Mouse (Mus musculus): ENCODE measurements around the gene Pate4.
"Not testable (repeated sequence)": the region's sequence is repeated elsewhere in the genome, so short reads cannot be mapped to it uniquely, and the experiment has no call there.

Gene Pate4

GRCm38 (mm10) chr9:35611841-35612240 is at the start of gene Pate4:
Pate4 (minus strand) TSS chr9:35611941.
- DNase-seq: no peak

DNA sequence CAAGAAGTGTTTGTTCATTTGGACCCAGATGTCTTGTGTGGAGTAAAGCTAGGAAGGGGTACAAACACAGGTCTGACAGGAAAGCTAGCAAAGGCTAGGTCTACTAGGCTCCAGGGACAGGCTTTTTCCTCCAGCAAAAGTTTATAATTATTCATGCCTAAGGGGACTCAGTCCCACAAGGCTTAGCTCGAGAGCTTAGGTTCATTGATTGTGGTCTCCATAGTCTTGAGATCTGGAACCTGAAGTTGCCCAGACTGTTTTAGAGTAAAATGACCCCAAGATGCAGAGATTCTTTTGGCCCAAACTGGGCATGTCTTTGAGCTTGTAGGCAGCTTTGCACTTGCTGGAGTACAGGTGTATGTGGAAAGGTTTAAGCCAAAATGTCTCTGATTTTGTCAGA is 36.4 kb upstream of the Pate4 start, which contains the start of gene Pate3:
TSS of gene Pate3 (minus strand) at position 101 of the 400 bp plus-strand sequence.
- DNase-seq: no peak

- DNase-seq: peak; percentile 89
Observed at GRCm38 (mm10) chr9:35632981-35633380, 21.2 kb upstream of the Pate4 start.

DNA sequence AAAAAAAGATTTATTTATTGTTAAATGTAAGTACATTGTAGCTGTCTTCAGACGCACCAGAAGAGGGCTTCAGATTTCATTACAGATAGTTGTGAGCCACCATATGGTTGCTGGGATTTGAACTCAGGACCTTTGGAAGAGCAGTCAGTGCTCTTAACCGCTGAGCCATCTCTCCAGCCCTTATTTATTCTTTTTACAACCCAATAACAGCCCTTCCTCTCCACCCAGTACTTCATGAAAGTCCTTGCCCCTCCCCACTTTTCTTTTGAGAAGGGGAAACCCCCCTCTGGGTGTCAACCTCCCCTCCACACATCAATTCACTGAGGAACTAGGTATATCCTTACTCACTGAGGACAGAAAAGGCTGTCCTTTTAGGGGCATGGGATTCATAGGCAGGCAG is 5.0 kb upstream of the Pate4 start:
- not testable (repeated sequence) for DNase-seq

- no peak for DNase-seq
Observed at GRCm38 (mm10) chr9:35614005-35614404, 2.3 kb upstream of the Pate4 start.

DNA sequence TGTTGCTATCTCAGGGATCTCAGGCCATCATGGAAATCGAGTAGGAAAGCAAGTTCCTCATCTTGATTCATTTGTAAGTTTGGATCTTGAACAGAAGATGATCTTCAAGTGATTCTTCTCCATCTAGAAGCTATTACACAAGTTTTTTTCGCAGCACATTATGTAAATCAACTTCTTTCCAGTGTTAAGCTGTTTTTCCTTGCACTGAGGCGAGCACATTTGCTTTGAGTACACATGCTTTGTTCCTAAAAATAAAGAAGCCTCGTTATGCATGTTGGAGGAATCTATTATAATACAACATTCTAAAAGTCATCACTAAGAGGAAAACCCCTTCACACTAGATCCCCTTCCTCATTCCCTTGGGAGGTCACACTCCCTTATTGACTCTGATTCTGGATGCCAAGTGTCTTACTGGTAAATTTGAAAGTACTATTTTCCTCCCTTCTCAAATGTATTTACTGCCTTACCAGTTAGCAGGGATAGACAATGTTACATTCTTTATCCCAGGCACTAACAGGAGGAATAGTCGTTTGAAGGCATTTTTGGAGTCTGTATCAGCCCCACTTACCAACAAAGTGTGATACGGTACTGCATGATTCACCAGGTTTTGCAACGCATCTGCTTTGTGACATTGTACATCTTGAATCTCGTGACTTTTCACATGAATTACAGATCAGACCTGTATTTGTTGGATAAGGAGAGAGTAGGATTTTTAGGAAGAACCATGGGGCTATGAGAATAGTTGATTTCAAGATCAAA is 3.9 kb downstream of the Pate4 start:
- DNase-seq: no peak

DNA sequence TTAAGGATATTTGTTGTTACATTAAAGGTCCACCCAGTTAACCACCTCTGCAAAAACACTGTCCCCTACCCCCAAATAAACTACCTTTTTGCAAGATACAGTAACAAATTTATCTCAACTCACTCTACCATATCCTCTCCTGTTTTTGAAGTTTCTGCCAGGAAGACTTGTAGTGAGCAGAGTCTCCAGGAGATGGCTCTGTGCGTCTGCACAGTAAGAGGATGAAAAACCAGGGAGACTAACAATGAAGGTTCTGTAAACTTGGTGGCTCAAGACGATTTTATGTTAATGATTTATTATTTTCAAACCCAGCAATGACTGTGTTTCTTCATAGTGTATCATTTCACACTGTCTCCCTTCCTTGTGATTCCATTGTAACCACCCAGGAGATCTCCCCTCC is 18.8 kb downstream of the Pate4 start:
- no peak for DNase-seq

DNA sequence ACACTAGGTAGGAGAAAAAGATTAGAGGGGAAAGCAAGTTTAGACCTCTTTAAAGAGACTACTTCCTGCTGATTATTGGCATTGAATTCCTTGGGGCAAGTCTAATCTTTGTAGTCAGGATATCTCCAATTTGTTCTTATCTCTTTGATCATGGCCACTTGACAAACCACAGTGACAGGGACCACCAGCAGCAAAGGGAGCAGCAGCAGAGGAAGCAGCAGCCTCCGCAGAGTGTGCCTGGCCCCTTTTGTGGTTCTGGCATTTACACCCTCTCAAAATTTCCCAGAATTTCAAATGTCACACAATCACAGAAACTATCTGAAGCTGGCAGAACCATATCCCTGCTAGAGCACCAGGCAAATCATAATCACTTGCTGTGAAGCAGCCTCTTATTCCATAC is 24.1 kb downstream of the Pate4 start:
- DNase-seq: no peak

- no peak for DNase-seq
Observed at GRCm38 (mm10) chr9:35574416-35574815, 37.3 kb downstream of the Pate4 start.

GRCm38 (mm10) chr9:35570663-35571062 is 41.1 kb downstream of the Pate4 start:
- no peak for DNase-seq

DNA sequence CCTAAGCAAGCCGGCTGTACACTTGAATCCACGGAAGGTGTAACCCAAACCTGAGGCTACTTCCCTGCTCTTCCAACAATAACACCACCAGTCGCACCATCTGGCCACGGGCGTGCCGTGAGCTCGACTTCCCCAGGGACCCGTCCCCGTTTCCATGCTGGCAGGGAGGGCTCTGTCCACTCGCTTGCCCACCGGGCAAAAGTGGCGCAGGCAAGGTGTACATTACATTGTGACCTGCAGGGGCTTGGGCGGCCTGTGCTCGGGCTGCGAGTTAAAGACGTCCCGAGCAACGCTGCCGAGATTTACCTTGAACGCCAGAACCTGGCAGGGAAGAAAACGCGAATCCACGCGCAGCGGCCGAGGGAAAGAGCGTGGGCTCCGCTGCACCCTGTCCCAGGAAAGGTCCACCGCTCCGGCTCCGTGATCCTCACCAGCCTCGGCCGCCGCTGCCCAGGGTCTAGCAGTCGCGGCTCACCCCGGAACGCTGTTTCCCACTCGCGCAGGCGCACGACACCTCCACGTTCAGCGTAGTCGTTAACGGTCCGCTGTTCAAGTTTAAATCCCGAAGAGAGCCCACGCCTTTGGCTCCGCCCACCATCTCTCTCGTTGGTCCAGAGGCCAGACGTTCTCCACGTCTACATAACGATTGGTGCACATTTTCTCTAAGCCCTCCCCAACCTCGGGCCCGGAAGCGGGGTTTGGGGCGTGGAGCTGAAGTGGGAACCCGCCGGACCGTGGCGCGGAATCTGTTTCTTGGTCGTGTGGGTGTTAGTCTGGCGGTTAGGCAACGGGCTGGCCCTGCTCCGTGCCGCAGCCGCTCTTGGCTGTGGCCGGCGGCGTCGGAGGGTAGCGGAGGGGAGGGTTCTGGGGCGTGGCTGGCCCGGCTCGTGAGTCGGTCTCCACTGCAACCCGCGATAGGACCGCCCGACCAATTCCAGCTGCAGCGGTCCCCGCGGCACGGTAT is 41.9 kb downstream of the Pate4 start, which contains the start of the genes Pate2 and Hyls1:
TSS of gene Pate2 (plus strand) at position 714 of the 964 bp plus-strand sequence.
TSS of gene Hyls1 (minus strand) at position 828 of the 964 bp plus-strand sequence.
- DNase-seq: peak; percentile 100

DNA sequence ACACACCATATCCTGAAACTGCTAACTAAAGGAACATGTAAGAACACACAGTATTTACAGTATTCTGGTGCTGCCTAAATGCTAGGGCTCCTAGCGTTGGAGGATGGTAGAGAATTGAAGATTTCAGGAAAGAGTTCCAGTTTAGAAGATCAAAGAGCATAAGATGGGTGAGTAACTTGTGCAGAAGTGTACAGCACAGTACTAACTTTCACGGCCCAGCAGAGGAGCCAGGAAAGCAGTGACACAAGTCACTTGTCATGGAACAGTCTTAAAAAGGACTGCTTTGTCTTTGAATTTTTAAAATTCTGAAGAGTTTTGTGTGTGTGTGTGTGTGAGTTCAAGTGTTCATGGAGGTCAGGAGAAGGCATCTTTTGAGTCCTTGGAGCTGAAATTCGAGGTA is 43.7 kb downstream of the Pate4 start:
- DNase-seq: peak; percentile 57

DNA sequence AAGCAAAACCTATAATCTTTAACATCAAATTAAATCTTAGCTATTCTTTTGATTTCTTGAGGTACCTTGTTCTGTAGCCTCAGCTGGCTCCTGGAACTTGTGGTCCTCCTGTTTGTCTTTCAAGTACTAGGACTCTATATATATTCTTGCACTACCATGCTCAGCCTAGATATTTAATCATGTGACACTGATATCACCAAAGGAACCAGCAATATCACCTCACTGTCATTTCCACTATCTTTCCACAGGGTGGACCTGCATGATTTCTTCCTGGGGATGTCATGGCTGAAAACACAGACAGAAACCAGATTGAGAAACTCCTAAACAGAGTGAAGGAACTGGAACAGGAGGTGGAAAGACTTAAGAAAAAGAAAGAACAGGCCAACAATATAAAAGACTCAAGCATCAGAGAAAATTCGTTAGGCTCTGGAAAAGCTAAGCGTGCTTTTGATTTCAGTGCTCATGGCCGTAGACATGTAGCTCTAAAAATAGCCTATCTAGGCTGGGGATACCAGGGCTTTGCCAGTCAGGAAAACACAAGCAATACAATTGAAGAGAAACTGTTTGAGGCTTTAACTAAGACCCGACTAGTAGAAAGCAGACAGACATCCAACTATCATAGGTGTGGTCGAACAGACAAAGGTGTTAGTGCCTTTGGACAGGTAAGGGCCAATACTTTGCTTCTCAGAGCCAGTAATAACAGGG is 47.1 kb downstream of the Pate4 start:
- DNase-seq: peak; percentile 52

DNA sequence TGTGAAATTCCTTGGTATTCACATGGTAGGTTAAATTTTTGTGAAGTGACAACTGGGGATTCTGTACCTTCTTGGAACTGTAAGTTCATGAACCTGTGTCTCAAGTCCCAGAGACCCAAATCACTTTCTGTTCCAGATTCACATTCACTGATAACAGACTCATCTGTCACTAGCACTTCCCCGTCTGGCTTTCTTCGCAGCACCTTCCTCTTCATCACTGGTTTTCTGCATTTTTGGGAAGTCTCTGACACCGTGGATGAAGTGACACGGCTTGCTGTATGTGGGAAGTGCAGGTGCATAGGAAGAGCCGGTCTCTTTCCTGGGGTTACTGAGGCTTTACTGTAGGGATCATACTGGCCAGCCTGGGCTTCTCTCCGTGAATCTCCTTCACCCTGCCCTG is 50.2 kb downstream of the Pate4 start:
- peak; percentile 71 for DNase-seq

DNA sequence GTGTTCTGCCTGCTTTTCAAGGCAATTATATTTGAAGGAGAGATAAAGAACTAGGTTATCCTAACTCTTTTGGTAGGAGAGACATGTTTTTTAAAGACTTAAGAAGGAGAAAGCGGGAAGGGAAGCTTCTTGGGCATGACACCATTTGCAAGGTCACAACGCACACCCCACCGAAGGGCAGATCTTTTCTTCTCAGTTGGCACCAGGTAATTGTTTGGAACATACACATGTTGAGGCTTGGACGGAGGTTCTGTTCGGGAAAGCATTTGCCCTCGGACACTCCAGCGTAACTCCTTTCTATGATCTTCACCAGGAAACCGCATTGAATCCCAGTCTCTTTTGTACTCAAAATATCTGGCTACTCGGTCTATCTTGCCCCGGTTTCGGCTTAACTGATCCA is 50.7 kb downstream of the Pate4 start:
- peak; percentile 58 for DNase-seq

DNA sequence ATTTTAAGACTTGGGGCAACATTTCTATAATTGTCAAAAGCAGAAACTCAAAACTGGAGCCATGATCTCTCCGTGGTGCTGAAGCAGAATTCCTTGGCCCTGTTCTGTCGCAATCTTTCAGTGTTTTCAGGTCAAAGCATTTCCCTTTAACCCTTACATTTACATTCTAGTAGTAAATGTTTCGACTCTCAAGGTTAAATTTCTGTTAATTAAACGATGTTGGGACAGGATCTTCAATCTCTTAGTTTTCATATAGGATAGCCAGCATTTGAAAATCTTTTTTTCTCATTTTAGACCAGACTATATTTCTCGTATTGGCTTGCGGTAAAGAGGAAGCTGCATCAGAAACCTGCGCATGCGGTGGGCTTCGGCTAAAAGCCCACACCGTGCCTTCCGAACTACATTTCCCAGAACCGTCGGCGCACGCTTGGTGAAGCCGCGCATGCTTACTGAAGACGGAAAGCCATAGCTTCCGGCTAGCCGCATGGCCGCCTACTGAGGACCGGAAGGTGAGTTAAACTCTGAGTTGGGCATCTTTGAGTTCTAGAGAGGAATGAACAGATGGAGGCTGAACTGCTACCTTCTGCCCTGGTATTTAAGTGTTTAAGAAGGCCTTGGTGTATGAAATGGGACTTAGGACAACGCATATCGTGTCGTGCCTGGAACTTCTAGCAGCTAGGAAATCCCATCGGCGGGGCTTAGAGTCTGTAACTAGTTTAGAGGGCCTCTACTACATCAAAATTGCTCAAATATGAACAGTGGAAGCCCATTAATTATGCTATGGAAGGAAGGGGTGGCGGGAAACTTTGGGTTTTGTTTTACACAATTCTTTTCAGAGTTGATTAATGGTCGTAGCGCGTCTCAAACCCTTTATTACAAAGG is 52.5 kb downstream of the Pate4 start:
- DNase-seq: peak; percentile 97

DNA sequence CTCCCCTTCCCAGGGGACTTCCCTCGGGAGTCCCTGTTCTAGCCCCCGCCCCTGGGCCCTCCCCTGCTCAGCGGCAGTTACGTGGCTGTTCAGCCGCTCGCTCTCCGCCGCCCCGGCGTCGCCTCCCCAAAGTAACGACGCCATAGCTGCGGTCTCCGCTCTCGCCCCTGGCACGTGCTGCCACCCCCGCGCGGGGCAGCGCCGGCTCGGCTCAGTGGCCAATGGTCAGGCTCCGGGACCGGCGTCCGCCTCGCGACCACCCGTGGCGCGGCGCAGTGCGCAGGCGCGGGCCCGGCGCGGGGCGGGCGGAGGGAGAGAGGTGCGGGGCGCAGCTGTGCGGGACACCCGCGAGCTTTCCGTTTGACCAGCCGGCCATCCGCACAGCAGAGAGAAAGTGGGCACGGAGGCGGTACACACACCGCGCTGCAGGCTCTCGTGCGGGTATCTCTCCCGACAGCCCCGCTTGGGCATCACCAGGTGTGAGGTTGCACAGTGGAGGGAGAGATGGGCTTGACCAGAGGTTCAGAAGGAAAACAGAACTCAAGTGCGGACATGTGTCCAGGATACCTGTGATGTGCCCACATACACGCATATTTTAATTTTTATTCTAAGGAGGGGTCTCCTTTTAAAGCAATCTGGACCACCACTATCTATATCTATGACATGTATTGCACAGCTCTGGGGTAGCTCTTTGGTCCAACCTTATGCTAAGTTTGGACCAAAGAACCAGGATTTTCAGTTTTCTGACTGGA is 53.3 kb downstream of the Pate4 start, which contains the start of the genes Ddx25 and Pus3:
TSS of gene Ddx25 (minus strand) at position 272 of the 752 bp plus-strand sequence.
TSS of gene Pus3 (plus strand) at position 339 of the 752 bp plus-strand sequence.
- no peak for DNase-seq

Data from heart, adult 11 months (tissue).